Mouse (Mus musculus): ENCODE measurements around the gene Krba1. TPM values are rescaled to one million over a fixed set of nuclear protein-coding genes. Genes with fewer than 3 reads are reported as not detected.

The Krba1 gene
- polyA plus RNA-seq (2015; fragmentation: Nextera tagmentation; extraction: Ambion mirVana) = 15.7 and 16.0 TPM in 2 replicates

DNA sequence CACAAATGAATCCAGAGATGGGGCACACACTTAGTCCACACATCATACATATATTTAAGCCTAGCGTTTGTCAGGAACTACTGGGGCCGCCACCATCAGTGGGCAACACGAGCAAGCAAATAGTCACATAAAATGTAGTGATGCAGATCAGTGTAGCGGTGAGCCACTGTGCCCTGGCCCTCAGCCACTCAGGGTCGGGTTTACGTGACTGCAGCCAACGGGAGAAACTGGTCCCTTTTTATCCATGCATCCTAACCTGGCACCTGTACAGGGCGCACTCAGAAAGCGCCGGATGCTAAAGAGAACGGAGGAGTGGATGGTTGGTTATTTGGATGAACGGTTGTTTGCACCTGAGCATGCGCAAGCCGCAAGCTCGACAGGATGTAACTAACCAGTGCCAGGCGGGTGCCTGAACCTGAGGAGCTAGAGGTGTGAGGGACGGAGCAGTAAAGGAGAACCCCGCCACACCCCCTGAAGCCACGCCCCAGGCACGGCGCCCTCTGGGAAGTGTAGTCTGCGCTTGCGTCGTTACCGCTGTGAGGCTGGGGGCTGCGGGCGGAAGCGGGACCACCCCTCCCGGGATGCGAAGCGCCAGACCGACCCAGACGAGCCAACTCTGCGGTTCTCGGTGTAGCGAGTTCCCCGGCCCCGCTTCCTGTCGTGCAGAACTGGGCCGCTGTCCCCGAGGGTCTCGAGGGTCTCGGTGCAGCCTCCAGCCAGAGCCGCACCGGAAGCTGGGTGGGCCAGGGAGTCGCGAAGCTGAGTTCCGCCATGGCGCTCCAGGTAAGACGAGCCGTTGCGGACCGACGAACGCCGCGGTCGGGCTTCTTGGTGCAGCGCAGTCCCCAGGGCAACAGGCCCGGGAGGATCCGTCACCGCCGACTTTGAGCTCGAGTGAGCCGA is at the start of gene Krba1:
Gene Krba1, plus strand, starts transcription at position 482 of the 903 bp plus-strand sequence.
- Histone ChIP-seq H3K9ac (ENCODE audit: low read depth, low read length) (peak within 1 kb of the TSS; percentile 89), H3K27ac (peak within 1 kb of the TSS; percentile 79), H3K4me1 (replicated peaks; ENCODE audit: insufficient read depth, low read length) (peaks cover 6% of the 10 kb centered on the region; the same call in 1 of the 2 replicates), H3K4me3 (replicated peaks; ENCODE audit: low read depth, low read length) (peak within 1 kb of the TSS; percentile 86), H3K27me3 (ENCODE audit: insufficient read depth, low read length) (no peaks in the 10 kb centered on the region), H3K4me2 (ENCODE audit: low read length) (peak within 1 kb of the TSS; percentile 72), H3K36me3 (ENCODE audit: insufficient read depth, low read length) (no peaks in the 10 kb centered on the region), H3K9me3 (replicated peaks; ENCODE audit: low read length) (no peaks in the 10 kb centered on the region)
- WGBS = under 1% methylated on average over 65 of the region's 65 CpGs
- DNase-seq (ENCODE audit: low spot score) (peak; percentile 90), ATAC-seq (replicated peaks; ENCODE audit: low FRiP score, low read depth) (peak; percentile 95)
- TF ChIP-seq CTCF (IDR thresholded peaks at IDR 0.05; ENCODE audit: low read depth) = no peak

DNA sequence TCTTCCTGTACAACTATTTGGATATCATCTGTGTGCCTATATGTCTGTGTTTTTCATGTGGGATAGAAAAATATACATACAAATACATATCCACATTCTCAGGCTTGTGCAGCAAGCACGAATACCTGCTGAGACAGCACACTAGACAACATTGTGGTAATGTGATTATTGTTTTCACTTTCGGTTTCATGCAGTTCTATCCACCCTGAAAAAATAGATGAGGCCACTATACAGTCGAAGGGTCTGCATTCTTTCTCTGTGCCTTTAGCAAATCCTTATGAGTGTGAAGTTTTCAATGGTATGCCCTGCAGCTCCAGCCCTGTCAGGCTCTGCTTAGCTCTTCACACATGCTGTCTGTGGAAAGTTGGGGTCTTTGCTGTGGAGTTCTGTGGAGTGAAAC is 36.5 kb upstream of the Krba1 start:
- Histone ChIP-seq H3K27ac (no peak overlapping the region), H3K27me3 (ENCODE audit: insufficient read depth, low read length) (no peaks in the 10 kb centered on the region), H3K4me3 (replicated peaks; ENCODE audit: low read depth, low read length) (no peak overlapping the region), H3K9ac (ENCODE audit: low read depth, low read length) (no peak overlapping the region), H3K36me3 (ENCODE audit: insufficient read depth, low read length) (no peaks in the 10 kb centered on the region), H3K9me3 (replicated peaks; ENCODE audit: low read length) (no peaks in the 10 kb centered on the region), H3K4me2 (ENCODE audit: low read length) (no peak overlapping the region), H3K4me1 (replicated peaks; ENCODE audit: insufficient read depth, low read length) (no peaks in the 10 kb centered on the region)
- DNase-seq (ENCODE audit: low spot score) (no peak), ATAC-seq (replicated peaks; ENCODE audit: low FRiP score, low read depth) (no peak)
- TF ChIP-seq CTCF (IDR thresholded peaks at IDR 0.05; ENCODE audit: low read depth) = no peak
- WGBS = 72% methylated on average over 3 of the region's 3 CpGs

DNA sequence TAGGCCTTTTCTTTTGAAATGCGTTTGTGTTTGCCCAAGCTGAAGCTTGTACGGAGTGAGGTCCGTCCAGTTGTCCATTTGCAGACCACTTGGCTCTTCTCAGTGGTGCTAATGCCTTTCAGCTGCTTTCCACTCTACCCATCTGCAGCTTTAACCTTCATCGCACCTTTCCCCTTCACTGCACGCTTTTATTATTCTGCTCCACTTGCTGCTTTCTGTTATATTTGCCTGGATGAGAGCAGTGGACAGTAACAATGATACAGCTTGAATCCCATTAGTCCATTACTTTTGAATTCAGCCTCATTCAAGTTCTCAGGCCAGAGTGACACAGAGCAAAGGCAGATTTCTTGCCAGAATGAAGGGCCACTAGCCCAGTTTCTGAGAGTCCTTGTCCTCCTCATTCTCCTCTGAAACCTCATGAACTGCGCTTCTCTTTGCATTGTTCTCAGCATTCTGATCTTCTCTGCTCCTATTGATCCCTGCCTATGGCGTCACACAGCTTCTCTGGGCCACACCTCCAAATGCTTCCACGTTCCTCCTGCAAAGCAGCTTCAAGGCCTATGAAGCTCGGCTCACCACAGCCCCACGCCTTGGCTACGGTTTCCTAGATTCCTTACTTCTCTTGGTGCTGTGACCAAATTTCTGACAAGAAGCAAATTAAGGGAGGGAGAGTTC is 28.9 kb upstream of the Krba1 start:
- H3K4me1 ChIP-seq (replicated peaks; ENCODE audit: insufficient read depth, low read length) = no peaks in the 10 kb centered on the region
- H3K4me3 ChIP-seq (replicated peaks; ENCODE audit: low read depth, low read length) = no peak overlapping the region
- WGBS = 55% methylated on average over 11 of the region's 11 CpGs
- H3K27me3 ChIP-seq (ENCODE audit: insufficient read depth, low read length) = no peaks in the 10 kb centered on the region
- no peak overlapping the region for H3K4me2 ChIP-seq (ENCODE audit: low read length)
- no peak overlapping the region for H3K9ac ChIP-seq (ENCODE audit: low read depth, low read length)
- H3K36me3 ChIP-seq (ENCODE audit: insufficient read depth, low read length) = no peaks in the 10 kb centered on the region
- TF ChIP-seq CTCF (IDR thresholded peaks at IDR 0.05; ENCODE audit: low read depth) = no peak
- H3K9me3 ChIP-seq (replicated peaks; ENCODE audit: low read length) = no peaks in the 10 kb centered on the region
- H3K27ac ChIP-seq = no peak overlapping the region
- no peak for ATAC-seq (replicated peaks; ENCODE audit: low FRiP score, low read depth)
- DNase-seq (ENCODE audit: low spot score) = no peak

DNA sequence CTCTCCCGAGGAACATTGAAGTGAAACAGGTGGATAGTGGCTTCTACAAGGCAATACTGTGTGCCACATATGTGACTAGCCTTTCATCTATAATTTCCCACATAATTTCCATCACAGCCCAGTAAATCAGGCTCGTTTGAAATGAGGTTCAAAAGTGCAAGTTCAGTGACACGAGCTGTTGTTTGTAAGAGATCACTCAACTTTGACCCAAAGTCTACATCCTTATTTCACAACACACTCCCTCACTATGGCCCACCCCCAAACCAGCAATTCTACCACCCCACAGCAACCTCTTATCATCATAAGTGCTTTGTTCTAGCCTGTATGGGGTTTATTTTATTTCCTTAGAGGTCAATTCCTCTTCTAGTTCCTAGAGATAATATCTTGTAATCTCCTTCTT is 7.2 kb upstream of the Krba1 start:
- H3K9me3 ChIP-seq (replicated peaks; ENCODE audit: low read length) = 0 out of 2 replicates have a peak, but pooled peaks cover 6% of the 10 kb centered on the region
- H3K27me3 ChIP-seq (ENCODE audit: insufficient read depth, low read length) = no peaks in the 10 kb centered on the region
- no peaks in the 10 kb centered on the region for H3K36me3 ChIP-seq (ENCODE audit: insufficient read depth, low read length)
- no peaks in the 10 kb centered on the region for H3K4me1 ChIP-seq (replicated peaks; ENCODE audit: insufficient read depth, low read length)
- H3K4me3 ChIP-seq (replicated peaks; ENCODE audit: low read depth, low read length) = no peak overlapping the region
- TF ChIP-seq CTCF (IDR thresholded peaks at IDR 0.05; ENCODE audit: low read depth) = no peak
- ATAC-seq (replicated peaks; ENCODE audit: low FRiP score, low read depth) (no peak), DNase-seq (ENCODE audit: low spot score) (no peak)
- H3K9ac ChIP-seq (ENCODE audit: low read depth, low read length) = no peak overlapping the region
- WGBS = 52% methylated on average over 3 of the region's 3 CpGs
- no peak overlapping the region for H3K4me2 ChIP-seq (ENCODE audit: low read length)
- H3K27ac ChIP-seq = no peak overlapping the region

DNA sequence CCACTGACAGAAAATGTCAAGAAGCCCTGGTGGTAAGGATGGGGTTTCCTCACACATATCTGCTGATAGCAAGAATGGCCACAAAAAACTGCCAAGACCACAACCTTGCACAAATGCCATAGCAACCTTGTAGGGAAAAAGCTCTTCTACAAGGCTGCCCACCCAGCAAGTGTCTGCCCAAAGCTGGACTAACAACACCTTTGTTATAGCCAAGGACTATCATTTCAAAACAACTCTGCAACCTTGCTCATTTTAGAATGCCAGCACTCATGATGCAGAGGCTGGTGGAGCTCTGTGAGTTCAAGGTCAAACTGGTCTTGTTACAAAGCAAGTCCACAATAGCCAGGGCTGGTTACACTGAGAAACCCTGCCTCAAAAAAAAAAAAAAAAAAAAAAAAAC is 1.6 kb upstream of the Krba1 start:
- Histone ChIP-seq H3K9ac (ENCODE audit: low read depth, low read length) (no peak overlapping the region), H3K4me3 (replicated peaks; ENCODE audit: low read depth, low read length) (no peak overlapping the region), H3K27me3 (ENCODE audit: insufficient read depth, low read length) (no peaks in the 10 kb centered on the region), H3K4me1 (replicated peaks; ENCODE audit: insufficient read depth, low read length) (peaks cover 6% of the 10 kb centered on the region; the same call in 1 of the 2 replicates), H3K36me3 (ENCODE audit: insufficient read depth, low read length) (no peaks in the 10 kb centered on the region), H3K27ac (no peak overlapping the region), H3K9me3 (replicated peaks; ENCODE audit: low read length) (no peaks in the 10 kb centered on the region), H3K4me2 (ENCODE audit: low read length) (no peak overlapping the region)
- no peak for DNase-seq (ENCODE audit: low spot score)
- no peak for TF ChIP-seq CTCF (IDR thresholded peaks at IDR 0.05; ENCODE audit: low read depth)
- no peak for ATAC-seq (replicated peaks; ENCODE audit: low FRiP score, low read depth)

DNA sequence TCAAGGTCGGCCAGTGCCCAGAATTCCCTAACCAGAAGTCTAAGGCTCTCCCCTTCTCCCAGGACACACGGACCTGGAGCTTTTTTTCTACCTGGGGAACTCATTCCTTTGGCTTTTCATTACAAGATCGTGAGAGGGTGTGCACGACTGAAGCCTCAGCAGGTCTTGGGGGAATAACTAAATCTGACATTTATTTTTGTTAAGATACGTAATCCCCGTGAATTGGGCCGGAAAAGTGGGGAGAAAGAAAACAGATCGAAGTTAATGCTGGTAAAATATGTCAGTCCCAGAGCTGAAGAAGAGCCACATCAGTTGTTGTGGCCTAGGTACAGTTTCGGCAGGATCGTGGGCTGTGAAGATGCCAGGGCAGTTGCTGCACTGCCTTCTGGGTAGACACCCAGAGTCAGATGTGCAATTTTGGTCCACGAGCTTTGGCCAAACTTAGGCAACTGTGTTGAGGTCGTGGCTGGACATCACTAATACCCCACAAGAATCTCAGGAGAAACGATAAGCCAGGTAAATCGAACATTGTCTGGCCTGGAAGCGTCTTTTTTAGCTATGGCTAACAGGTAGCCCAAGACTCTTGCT is 716 bp downstream of the Krba1 start:
- DNase-seq (ENCODE audit: low spot score) = peak; percentile 4
- Histone ChIP-seq H3K27me3 (ENCODE audit: insufficient read depth, low read length) (no peaks in the 10 kb centered on the region), H3K9ac (ENCODE audit: low read depth, low read length) (peak overlapping the region; percentile 89), H3K4me1 (replicated peaks; ENCODE audit: insufficient read depth, low read length) (peaks cover 6% of the 10 kb centered on the region; the same call in 1 of the 2 replicates), H3K4me3 (replicated peaks; ENCODE audit: low read depth, low read length) (peak overlapping the region; percentile 86), H3K9me3 (replicated peaks; ENCODE audit: low read length) (no peaks in the 10 kb centered on the region), H3K27ac (peak overlapping the region; percentile 79), H3K4me2 (ENCODE audit: low read length) (peak overlapping the region; percentile 72), H3K36me3 (ENCODE audit: insufficient read depth, low read length) (no peaks in the 10 kb centered on the region)
- WGBS = 26% methylated on average over 15 of the region's 15 CpGs
- ATAC-seq (replicated peaks; ENCODE audit: low FRiP score, low read depth) = no peak
- no peak for TF ChIP-seq CTCF (IDR thresholded peaks at IDR 0.05; ENCODE audit: low read depth)
